Mouse (Mus musculus) embryonic facial prominence, embryonic 14.5 days (tissue): Measurements from ENCODE around the gene Osbpl8. TPM values are rescaled to one million over a fixed set of nuclear protein-coding genes. Genes with fewer than 3 reads are reported as not detected.
A peak's percentile ranks its signal among the peaks of the same experiment; 100 is the strongest.

ENCODE experiments used
- ATAC-seq: fragments of 200-750 bp; cut with Nextera tagmentation; 2 replicates; pipeline ENCODE4 v1.8.0; 2017; ENCODE audit warnings: low read depth, moderate number of reproducible peaks, moderate TSS enrichment
- DNase-seq: peaks from one replicate; pipeline ENCODE4 v3.0.0-alpha.2; 2015; ENCODE audit warnings: low spot score
- H3K27ac ChIP-seq: fragments of 300-500 bp; sonication (generic); replicated peaks from 2 replicates; pipeline ENCODE4 v1.5.1; 2014; ENCODE audit warnings: low read depth, mild to moderate bottlenecking, low read length, moderate library complexity
- H3K27me3 ChIP-seq: fragments of 300-500 bp; sonication (generic); replicated peaks from 2 replicates; pipeline ENCODE4 v1.6.1; 2014; ENCODE audit warnings: low read length; ENCODE audit not compliant: control insufficient read depth, insufficient read depth
- H3K36me3 ChIP-seq: fragments of 300-500 bp; sonication (generic); 2 replicates; pipeline ENCODE4 v1.6.1; 2014; ENCODE audit warnings: low read length, mixed read lengths; ENCODE audit not compliant: control insufficient read depth, insufficient read depth
- H3K4me1 ChIP-seq: fragments of 300-500 bp; sonication (generic); 2 replicates; pipeline ENCODE4 v1.6.1; 2014; ENCODE audit warnings: antibody characterized with exemption, low read length; ENCODE audit not compliant: control insufficient read depth, insufficient read depth
- H3K4me2 ChIP-seq: fragments of 300-500 bp; sonication (generic); 2 replicates; pipeline ENCODE4 v1.6.1; 2014; ENCODE audit warnings: low read depth, mild to moderate bottlenecking, low read length, moderate library complexity, mixed read lengths
- H3K4me3 ChIP-seq: fragments of 300-500 bp; sonication (generic); 2 replicates; pipeline ENCODE4 v1.5.1; 2014; ENCODE audit warnings: low read depth, mild to moderate bottlenecking, low read length
- H3K9ac ChIP-seq: fragments of 300-500 bp; sonication (generic); 2 replicates; pipeline ENCODE4 v1.6.1; 2014; ENCODE audit warnings: low read depth, mild to moderate bottlenecking, low read length, moderate library complexity, mixed read lengths
- H3K9me3 ChIP-seq: fragments of 300-500 bp; sonication (generic); 2 replicates; pipeline ENCODE4 v1.6.1; 2016; ENCODE audit warnings: low read length; ENCODE audit not compliant: control insufficient read depth
- WGBS: fragments of 180-500 bp; shearing (Covaris S2); extraction: QIAGEN DNeasy Blood & Tissue Kit; methylation state at CpG from one replicate; pipeline ENCODE4 v1.1.7; 2014; 5-methylcytosine and 5-hydroxymethylcytosine counted together
- polyA plus RNA-seq: library from polyadenylated mRNA; unstranded; fragments of >200 nt; fragmentation: Nextera tagmentation; extraction: Ambion mirVana; gene quantifications from 2 replicates; pipeline ENCODE4 v1.2.1, GENCODE M21; 2014

The Osbpl8 gene
- polyA plus RNA-seq, 1 experiment from 2014 or later, result 9.5 TPM

GRCm38 (mm10) chr10:111139170-111139569 lies 25.4 kb upstream of the Osbpl8 start:
- Histone ChIP-seq H3K9me3 (no peaks in the 10 kb centered on the region), H3K4me2 (no peak overlapping the region), H3K4me1 (no peaks in the 10 kb centered on the region), H3K27ac (no peak overlapping the region), H3K9ac (no peak overlapping the region), H3K27me3 (no peaks in the 10 kb centered on the region), H3K4me3 (no peak overlapping the region), H3K36me3 (no peaks in the 10 kb centered on the region)
- no peak for DNase-seq
- WGBS, result 62% methylated on average over 1 of the region's 1 CpGs
- no peak for ATAC-seq

- no peak for ATAC-seq
- peak; percentile 14 for DNase-seq
- H3K4me2 ChIP-seq, result no peak overlapping the region
Observed at GRCm38 (mm10) chr10:111139881-111140280, 24.7 kb upstream of the Osbpl8 start.

GRCm38 (mm10) chr10:111144371-111144959 lies 20.1 kb upstream of the Osbpl8 start:
- ATAC-seq (no peak), DNase-seq (no peak)
- Histone ChIP-seq H3K4me3 (no peak overlapping the region), H3K4me1 (no peaks in the 10 kb centered on the region), H3K4me2 (no peak overlapping the region), H3K9me3 (no peaks in the 10 kb centered on the region), H3K27ac (no peak overlapping the region), H3K27me3 (no peaks in the 10 kb centered on the region), H3K9ac (no peak overlapping the region), H3K36me3 (no peaks in the 10 kb centered on the region)
- 75% methylated on average over 11 of the region's 11 CpGs for WGBS

More at GRCm38 (mm10) chr10:111139881-111140280, 24.7 kb upstream of the Osbpl8 start:
- Histone ChIP-seq H3K9ac (no peak overlapping the region), H3K27me3 (no peaks in the 10 kb centered on the region), H3K4me1 (no peaks in the 10 kb centered on the region), H3K4me3 (no peak overlapping the region), H3K36me3 (no peaks in the 10 kb centered on the region), H3K9me3 (no peaks in the 10 kb centered on the region), H3K27ac (no peak overlapping the region)
- WGBS, result 70% methylated on average over 5 of the region's 5 CpGs

- 41% methylated on average over 5 of the region's 5 CpGs for WGBS
- Histone ChIP-seq H3K4me1 (no peaks in the 10 kb centered on the region), H3K27ac (no peak overlapping the region), H3K9ac (no peak overlapping the region), H3K9me3 (no peaks in the 10 kb centered on the region; the same call in 1 of the 2 replicates), H3K27me3 (no peaks in the 10 kb centered on the region), H3K4me2 (no peak overlapping the region), H3K36me3 (no peaks in the 10 kb centered on the region), H3K4me3 (no peak overlapping the region)
- DNase-seq (peak; percentile 52), ATAC-seq (no peak)
Observed at GRCm38 (mm10) chr10:111149761-111150160, 14.8 kb upstream of the Osbpl8 start.

GRCm38 (mm10) chr10:111155065-111155464 lies 9.5 kb upstream of the Osbpl8 start:
- no peak overlapping the region for H3K27ac ChIP-seq
- H3K4me1 ChIP-seq, result no peaks in the 10 kb centered on the region
- no peak for DNase-seq
- WGBS, result 78% methylated on average over 3 of the region's 3 CpGs
- no peak overlapping the region for H3K9ac ChIP-seq
- no peak overlapping the region for H3K4me3 ChIP-seq
- no peaks in the 10 kb centered on the region for H3K36me3 ChIP-seq
- no peak overlapping the region for H3K4me2 ChIP-seq
- no peak for ATAC-seq
- no peaks in the 10 kb centered on the region for H3K27me3 ChIP-seq
- no peaks in the 10 kb centered on the region; the same call in 1 of the 2 replicates for H3K9me3 ChIP-seq

- Histone ChIP-seq H3K27ac (no peak overlapping the region), H3K4me1 (no peaks in the 10 kb centered on the region), H3K4me2 (no peak overlapping the region), H3K9me3 (no peaks in the 10 kb centered on the region; the same call in 1 of the 2 replicates), H3K27me3 (no peaks in the 10 kb centered on the region), H3K36me3 (no peaks in the 10 kb centered on the region), H3K4me3 (no peak overlapping the region), H3K9ac (no peak overlapping the region)
- ATAC-seq, result no peak
- no peak for DNase-seq
- WGBS, result 53% methylated on average over 7 of the region's 7 CpGs
Observed at GRCm38 (mm10) chr10:111155571-111155970, 9.0 kb upstream of the Osbpl8 start.

GRCm38 (mm10) chr10:111156394-111157190 lies 8.0 kb upstream of the Osbpl8 start:
- no peak for ATAC-seq
- no peaks in the 10 kb centered on the region for H3K4me1 ChIP-seq
- no peaks in the 10 kb centered on the region; the same call in 1 of the 2 replicates for H3K9me3 ChIP-seq
- H3K4me2 ChIP-seq, result no peak overlapping the region
- no peak overlapping the region for H3K27ac ChIP-seq
- no peak overlapping the region for H3K9ac ChIP-seq
- no peaks in the 10 kb centered on the region for H3K27me3 ChIP-seq
- WGBS, result 81% methylated on average over 29 of the region's 29 CpGs
- no peak overlapping the region for H3K4me3 ChIP-seq
- no peak for DNase-seq
- no peaks in the 10 kb centered on the region for H3K36me3 ChIP-seq

- no peak overlapping the region for H3K4me3 ChIP-seq
- DNase-seq, result no peak
- H3K4me2 ChIP-seq, result no peak overlapping the region
- H3K36me3 ChIP-seq, result no peaks in the 10 kb centered on the region
- no peak overlapping the region for H3K27ac ChIP-seq
- no peaks in the 10 kb centered on the region for H3K27me3 ChIP-seq
- no peak for ATAC-seq
- H3K4me1 ChIP-seq, result no peaks in the 10 kb centered on the region
- no peaks in the 10 kb centered on the region; the same call in 1 of the 2 replicates for H3K9me3 ChIP-seq
- WGBS, result 69% methylated on average over 7 of the region's 7 CpGs
- no peak overlapping the region for H3K9ac ChIP-seq
Observed at GRCm38 (mm10) chr10:111157241-111157659, 7.3 kb upstream of the Osbpl8 start.
